Mouse (Mus musculus) inflammation-experienced regulatory T-cells, adult 6 months (primary cell): ENCODE results near the gene Manba. TPM values are rescaled to one million over a fixed set of nuclear protein-coding genes. Genes with fewer than 3 reads are reported as not detected.
"Not testable (repeated sequence)": the region's sequence is repeated elsewhere in the genome, so short reads cannot be mapped to it uniquely, and the experiment has no call there.

Source experiments
- ATAC-seq: one replicate; pipeline ENCODE4 v1.8.0; 2017
- polyA plus RNA-seq, 3 experiments: library from polyadenylated mRNA; unstranded; fragments of 100-300 nt; shearing (Covaris generic); gene quantifications; one replicate each; pipeline ENCODE4 v1.2.1; 2017

Gene Manba
- polyA plus RNA-seq, 3 experiments from 2014 or later: 18.0 to 26.9 (median 26.4) TPM

DNA sequence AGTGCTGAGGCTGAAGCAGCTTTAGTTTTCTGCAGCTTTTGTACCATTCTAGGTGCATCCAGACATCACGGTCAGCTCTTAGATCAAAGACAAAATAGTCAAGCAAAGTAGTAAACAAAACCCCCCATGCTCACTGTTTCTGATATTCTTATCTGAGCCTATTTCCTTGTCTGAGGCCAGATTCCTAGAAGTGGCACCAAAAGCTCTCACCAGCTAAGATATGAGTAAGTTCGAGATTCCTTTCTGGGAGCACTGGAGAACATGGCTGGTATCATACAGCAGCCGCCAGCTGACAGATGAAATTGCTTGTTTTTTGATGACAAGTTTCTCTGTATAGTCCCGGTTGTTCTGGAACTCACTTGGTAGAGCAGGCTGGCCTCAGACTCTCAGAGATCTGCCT lies 2.4 kb downstream of the Manba start:
- no peak for ATAC-seq

DNA sequence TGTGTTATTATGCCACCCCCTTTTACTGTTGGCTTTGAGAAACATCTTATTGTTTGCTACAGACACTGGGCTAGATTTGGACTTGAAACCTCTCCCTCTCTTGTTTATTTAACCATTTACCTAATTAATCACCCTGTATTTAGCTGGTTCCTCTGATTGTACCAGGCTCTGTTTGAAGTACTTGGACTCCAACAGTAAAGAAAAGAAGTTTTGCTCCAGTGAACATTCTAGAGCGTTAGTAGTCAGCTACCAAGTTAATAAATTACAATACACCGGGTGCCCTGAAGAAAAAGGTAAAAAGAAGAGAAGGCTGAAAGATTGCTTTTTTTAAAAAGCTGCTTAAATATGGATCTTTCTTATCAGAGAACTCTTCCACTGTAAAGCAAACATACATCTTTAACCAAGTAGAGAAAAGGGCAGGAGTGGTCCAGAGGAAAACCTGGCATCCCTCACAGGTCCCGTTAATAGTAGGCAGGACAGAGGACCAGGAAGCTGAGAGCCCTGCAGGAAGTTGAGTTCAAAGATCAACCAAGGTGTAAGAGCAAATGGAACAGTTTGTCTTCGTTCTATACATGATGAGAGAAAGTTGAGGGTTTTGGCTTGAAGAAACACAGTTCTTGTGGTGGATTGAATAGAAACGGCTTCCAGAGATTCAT lies 4.6 kb downstream of the Manba start:
- ATAC-seq: no peak

DNA sequence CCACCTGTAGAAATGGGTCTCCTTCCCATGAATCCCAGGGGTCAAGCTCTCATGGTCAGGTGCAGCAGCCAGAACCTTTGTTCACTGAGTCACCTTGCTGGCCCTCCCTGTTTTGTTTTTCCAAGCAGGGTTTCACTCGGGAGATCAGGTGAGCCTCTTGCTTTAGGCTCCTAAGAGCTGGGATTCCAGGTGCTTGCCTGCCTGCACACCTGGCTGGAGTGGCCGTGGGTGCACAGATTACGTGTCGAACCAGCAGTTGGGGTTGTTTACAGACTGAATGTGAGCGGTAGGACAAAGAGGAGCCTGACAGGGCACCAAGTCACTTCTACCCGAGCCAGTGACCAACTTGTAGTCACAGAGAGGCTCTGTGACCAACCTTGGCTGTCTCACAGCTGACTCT lies 5.7 kb downstream of the Manba start:
- no peak for ATAC-seq

DNA sequence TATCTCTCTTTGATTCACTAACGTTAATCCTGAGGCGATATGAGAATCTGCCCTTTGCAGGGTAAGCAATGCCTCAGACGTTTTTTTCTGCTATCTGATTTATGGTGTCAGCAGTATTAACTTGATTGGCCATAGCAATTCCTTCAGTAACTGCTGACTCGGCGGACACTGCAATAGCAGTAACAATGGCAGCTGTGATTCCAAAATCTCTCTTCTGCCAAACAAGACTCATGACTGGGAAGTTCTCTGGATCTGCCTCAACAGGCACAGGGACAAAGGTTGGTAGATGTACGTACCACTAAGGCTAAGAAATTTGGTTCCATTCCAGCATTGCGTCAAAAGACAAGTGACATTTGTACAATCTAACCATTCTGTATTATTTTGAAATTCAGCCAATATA lies 7.9 kb downstream of the Manba start:
- ATAC-seq: not testable (repeated sequence)

DNA sequence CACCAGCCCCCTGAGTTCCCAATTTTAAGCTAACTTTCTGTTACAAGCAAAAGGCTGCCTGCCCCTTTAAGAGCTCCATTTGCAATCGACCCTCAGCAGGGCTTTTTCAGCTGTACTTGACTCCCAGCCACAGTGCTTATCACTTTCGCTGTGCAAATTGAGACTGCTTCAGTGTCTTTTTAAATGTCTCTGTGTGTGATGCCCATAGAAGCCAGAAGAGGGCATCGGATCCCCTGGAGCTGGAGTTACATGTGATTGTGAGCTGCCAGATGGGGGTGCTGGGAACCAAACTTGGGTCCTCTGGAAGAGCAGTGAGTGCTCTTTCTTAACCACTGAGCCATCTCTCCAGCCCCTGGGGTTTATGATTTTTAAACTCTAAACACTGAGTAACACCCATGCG lies 12.5 kb downstream of the Manba start:
- ATAC-seq: not testable (repeated sequence)

DNA sequence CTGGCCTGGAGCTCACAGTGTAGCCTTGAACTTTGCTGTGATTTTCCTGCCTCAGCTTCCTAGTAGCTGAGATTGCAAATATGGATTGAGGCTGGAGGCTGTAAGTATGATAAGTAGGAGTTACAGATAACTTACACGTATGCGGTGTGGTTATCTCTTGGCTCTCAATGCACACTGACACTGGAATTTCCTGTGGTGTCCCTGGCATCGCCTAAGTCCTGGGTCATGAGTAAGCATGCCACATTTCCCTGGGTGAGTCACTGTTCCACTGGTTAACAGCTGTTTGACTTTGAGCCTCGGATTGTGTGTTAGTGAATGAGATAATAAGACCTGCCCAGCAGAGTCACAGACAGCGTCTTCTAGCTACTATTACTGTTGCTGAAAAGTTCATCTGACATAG lies 13.5 kb downstream of the Manba start:
- no peak for ATAC-seq

DNA sequence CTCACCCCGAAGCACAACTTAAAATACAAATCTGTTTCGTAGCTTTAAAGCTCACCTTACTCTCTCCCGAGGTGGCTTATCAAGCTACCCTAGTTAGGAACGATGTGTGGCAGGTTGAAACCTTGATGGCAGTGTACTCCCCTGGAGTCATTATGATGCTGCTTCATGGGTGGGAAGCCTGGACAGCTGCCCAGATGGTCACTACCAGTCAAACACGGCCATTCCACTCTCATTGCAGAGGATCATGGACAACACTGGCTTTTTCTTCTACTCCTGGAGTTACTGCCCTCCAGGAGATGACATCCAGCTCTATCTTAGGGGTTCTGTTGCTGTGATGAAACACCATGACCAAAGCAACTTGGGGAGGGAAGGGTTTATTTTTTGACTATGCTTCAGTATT lies 17.7 kb downstream of the Manba start:
- ATAC-seq: no peak

DNA sequence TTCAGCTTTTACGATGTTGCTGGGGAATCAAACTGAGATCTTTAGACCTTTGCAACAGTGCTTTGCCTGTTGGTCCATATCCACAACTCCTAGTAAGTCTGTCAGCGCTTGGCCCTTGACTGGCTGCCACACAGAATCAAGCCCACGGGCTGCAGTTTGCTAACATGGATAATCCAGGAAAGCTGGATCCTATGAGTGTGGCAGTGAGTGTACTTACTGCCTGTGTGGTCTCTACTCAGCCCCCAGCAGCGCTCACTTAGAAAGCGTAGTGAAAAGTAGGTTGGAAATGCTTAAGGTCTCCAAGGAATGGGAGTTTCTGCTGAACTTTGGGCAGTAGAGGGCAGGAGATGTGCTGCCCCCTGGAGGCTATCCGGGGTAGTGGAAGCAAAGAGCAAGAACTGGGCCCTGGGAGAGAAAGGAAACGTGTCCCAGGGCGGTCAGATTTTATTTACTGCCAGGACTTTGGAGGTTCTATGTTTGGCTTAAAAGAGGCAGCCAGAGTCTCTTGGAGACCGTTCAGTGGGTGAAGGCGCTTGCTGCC lies 20.0 kb downstream of the Manba start:
- peak; percentile 87 for ATAC-seq

DNA sequence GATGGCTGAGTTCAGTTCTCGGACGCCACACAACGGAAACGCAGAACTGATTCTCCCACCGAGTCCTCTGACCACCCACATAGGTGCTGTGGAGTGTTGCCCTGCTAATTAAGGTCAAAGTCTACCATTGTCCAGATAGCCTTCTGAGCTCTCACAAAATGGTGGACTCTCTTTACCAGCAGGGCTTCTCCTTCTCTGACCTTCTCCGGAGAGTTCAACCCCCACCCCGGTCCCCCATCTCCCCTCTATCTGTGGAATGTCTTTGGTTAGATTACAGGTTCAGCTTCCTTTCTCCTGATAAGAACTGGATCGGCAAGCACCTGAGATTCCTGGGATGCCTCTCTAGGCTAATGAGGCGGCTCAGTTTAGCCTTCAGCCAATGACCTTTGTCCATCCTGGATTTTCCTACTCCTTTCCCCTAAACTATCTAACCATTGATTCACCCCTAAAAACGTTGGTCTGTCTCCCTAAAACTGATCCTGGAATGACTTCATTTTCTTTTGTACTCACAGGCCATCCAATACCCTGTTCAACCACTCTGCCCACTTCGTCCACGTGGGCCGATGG lies 20.6 kb downstream of the Manba start:
- no peak for ATAC-seq

DNA sequence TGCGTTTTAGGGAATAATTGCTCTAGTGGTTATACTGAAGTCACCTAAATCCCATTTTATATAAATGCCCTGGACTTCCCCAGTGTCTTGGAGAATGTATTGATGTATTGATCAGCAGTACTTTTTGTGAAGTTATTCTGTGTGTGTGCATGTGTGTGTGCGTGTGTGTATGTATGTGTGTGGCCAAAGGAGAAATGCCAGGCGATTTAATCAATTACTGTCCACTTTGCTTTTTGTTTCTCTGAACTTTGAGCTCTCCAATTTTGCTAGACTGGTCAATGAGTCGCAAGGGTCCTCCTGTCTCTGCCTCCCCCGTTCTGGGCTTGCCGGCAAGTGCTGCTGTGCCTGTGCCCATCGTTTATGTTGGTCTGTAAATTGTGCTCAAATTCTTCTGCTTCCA lies 22.1 kb downstream of the Manba start:
- no peak for ATAC-seq

DNA sequence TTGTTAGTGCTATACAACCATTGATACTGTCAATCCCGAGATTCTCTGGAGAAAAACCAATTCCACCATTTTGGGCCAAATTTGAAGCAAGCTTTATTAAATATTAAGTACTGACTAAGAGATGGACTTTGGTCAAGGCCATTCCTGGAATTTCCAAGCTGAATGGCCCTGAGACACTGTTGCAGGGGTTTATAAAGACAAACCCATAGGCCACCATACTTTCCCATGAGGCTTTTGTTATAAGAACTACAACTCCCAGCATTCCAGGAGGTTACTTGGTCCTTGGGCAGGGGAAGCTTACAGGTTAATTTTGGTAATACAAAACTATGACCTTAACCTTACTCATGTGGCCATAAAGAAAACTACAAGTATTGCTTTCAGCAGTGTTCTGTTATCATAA lies 22.8 kb downstream of the Manba start:
- no peak for ATAC-seq

DNA sequence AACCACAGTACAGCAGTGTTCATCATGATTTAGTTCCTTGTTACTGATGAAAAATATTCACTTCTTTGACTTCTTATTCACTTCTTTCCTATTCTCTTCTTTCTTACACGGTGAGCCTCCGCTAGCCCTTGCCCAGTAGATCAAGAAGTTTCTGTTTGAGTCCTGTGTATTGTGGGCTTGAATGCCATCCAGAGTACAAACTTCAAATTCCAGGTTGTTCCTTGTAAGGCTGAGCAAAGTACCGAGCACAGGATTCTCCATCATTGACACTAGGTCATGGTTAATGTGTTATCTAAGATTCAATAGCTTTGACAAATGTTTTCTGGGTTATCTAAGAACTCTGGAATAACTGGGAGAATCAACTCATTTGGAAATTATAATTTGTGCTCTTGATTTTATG lies 25.0 kb downstream of the Manba start:
- no peak for ATAC-seq

DNA sequence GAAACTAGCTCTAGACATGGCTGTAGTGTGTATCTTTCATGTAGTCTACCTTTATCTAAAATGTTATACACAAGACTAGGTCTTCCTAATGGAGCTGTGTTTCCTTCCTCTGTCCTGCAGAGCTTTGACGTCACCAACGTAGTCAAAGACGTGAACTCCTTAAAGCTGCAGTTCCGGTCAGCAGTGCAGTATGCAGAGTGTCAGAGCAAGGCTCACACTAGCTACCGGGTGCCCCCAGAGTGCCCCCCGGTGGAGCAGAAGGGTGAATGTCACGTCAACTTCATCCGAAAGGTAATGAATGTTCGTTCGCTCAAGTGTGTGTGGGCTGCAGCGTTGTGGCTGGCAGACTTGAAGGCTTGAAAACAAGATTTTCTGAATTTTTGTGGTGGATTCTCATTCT lies 26.3 kb downstream of the Manba start:
- ATAC-seq: no peak

DNA sequence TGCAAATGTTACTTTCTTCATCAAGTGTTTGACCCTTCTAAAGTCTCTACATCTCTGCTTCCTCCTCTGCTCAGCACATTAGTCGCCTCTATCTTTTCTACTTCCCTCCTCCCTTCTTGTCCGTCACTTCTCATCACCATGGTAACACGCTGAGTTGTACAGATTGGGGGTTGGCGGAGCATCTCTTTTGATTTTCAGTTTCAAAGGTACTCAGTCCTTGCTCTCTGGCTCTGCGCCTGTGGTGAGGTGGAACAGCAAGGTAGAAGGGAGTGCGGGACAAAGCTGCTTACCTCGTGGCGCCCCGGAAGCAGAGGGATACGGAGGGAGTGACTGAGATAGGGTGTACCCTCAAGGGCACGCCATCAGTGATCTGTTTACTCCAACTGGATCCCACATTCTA lies 27.9 kb downstream of the Manba start:
- ATAC-seq: peak; percentile 88

DNA sequence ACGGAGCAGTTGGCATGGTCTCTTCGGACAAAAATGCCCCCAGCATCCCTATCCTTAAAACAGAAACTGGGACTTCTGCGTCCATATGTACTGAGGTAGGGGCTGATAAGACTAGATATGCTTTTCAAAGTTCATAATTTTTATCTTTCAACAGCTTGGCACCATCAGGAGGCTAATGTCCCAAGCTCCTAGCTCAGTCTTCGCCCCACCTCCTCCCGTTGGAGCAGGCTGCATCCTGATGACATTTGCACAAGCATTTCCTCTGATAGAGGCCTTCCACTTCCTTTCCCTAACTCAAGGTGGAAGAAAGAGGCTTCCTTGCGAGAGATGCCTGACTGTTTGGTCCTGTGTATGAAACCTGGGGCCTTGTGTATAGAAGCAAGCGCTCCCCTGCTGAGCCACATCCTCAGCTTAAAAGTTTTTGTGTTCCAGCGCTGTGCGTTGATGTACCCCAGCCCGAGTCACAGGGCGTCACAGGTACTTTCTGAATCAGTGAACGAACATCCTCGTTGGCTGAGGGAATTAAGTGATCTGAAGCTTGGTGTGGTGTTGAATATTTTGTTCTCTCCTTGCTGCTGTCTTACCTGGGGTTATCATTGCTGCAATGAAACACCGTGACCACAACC lies 28.5 kb downstream of the Manba start:
- peak; percentile 27 for ATAC-seq

DNA sequence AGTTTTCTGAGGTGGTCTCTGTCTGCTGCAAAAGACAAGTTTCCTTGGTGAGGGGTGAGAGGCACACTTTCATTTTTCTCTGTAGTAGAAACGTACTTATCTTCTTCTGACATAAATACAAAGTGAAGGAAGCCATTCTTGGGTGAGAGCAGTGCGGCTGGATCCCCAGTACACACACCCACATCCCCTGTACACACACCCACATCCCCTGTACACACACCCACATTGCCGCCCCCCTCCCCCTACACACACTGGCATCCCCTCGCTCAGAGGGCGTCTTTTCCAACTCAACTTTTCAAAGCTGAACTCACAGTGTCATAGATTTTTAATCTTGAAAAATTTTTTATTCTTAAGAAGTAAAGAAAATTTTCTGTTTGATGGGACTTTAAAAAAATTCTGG lies 29.8 kb downstream of the Manba start:
- ATAC-seq: no peak

DNA sequence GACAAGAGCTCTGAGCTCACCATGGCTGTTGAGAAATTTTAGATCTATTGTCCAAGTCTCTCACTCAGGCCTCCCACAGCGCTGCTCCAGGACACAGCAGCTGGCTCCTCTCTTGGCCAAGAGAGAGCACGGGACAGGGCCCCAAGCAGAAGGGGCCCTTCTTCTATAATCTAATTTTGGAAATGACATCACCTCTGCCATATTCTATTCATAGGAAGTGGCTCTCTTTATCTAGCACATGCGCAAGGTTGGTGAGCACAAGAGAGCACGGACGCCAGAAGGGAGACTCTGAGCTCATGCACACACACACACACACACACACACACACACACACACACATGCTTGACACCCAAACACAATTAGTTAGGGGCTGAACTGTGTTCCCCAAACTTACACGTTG lies 31.5 kb downstream of the Manba start:
- ATAC-seq: peak; percentile 18

DNA sequence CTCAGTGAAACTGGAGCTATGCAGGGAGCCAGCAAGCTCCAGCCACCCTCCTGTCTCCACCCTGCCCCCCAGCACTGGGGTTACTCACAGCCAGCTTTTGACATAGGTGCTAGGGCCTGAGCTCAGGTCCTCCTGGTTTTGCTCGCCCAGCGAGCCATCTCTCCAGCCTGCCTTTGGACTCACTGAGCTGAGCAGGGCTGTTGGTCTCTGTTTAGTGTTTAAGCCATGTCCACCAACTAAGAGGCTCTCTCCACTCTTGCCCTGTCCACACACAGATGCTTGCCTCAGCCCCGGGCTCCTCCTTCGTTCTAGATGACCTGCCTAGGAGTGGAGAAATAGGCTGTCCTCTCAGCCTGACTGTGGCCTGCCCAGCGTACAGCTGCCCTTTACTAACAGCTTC lies 33.5 kb downstream of the Manba start:
- no peak for ATAC-seq

DNA sequence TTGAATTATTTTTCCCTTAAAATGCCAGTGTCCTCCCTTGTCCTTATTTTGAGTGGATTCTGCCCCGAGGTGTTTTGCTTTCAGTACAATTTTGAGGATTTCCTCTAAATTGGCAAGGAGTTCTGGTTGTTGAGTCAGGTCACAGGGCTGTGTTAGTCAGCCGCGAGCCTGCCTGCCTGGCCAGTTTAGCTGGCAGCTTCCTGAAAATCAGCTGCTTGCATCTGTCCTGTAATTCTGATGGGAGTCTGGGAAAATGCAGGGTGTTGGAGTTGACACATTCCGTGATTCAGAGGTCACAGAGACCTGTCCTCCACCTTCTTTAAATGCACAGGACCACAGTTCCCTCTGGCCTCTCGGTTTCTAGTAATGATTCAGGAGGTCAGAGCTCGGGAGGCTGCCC lies 34.2 kb downstream of the Manba start:
- ATAC-seq: no peak

DNA sequence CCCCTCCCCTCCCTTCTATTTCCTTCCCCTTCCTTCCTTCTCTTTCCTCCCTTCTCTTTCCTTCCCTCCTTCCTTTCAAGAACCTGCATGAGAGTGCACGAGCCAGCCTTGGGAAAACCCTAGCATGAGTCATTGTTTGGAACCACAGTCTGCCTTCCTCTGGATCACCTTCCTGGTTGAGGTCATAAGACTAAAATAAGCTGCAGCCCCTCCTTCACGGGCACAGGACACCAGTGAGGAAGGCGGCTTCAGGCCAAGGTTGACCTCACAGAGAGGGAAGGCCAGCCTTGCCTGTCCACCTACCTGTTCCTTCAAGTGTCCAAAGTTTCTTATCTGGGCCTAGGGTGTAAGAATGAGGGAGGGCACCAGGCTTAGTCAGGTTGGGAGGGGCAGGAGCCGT lies 36.6 kb downstream of the Manba start:
- no peak for ATAC-seq

DNA sequence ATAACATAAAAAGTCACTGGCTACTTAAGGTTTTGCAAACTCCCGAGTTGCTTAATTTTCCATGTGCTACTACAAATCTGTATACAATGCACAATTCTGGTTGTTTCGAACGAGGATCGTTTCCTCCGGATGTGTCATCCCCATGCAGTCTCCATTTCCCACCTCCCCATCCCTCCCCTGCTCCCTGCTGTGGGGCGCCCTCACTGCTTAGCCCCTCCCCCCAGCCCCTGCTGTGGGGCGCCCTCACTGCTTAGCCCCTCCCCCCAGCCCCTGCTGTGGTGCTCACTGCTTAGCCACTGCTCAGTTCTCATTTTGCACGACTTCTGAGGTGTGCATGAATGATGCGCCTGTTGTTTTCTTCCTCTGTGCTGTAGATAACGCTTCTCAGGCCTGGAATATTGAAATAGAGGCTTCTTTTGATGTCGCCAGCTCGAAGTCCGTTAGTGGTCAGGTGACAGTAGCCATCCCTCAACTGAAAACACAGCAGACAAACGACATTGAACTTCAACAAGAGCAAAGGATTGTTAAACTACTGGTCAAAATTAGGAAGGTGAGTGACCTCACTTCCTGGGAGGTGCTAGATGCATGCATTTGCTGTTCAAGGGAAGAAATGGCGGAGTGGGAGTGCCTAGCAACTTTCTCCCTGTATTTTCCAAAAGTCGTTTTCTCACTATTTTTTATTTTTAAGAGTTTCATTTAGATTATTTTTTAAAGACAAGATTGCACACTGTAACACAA lies 37.4 kb downstream of the Manba start:
- ATAC-seq: no peak

DNA sequence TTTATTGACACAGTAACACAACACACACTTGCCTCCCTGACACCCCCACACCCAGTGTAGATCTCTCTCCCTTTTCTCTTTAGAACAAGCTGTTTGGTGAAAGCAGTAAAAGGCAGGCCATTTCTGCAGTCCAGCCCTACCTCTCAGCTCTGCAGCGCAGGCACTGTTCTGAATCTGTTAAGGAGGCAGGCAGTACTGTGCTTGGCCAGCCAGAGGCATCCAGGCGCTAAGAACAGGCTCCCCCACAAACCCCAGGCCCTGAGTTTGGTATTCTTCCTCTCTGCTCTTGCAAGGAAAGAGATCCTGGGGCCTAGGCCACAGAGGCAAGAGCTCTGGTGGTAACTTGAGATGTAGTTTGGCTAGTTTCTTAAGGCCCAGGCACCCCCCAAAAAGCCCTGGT lies 39.5 kb downstream of the Manba start:
- not testable (repeated sequence) for ATAC-seq

DNA sequence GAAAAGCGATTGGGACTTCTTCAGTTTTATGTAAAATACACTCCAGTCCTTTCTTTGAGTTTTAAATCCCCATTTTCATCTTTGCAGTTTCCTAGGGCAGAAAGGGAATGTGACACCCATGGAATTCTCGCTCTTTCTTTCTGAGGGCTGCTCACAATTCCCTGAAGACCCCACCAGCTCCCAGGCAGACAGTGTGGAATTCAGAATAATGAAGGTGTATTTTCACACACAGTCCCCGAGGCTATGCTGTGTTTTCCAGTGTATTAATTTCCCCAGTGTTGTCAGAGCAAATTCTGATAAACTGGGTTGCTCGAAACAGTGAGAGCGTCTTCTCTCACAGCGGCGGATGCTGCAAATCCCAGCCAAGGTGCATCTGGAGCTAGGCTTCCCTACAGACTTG lies 44.3 kb downstream of the Manba start:
- ATAC-seq: no peak

DNA sequence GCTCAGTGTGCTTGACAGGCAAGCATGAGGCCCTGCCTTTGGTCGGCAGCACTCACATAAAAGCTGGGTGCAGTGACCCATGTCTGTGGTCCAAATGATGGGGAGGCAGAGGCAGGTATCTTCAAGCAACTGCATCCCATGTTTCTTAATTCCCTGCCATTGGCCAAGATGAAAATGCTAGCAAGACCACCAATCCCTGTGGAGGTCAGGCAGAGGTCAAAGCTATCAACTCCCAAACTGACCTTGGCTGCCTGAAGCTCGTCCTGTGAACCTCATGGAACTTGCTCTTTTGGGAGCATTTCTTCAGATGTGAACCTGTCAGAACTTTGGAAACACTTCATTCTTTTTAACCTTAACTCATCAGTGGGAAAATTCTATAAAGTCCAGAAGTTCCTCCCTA lies 46.4 kb downstream of the Manba start:
- ATAC-seq: no peak
